Mouse (Mus musculus): ENCODE measurements at regions not wholly inside any gene's neighbourhood (a gene's known extent, or its start where the extent isn't known, plus 50 kb on each side); places are given as distances from the start of the nearest gene placed in this dataset.
"Not testable (repeated sequence)": the region's sequence is repeated elsewhere in the genome, so short reads cannot be mapped to it uniquely, and the experiment has no call there.

DNA sequence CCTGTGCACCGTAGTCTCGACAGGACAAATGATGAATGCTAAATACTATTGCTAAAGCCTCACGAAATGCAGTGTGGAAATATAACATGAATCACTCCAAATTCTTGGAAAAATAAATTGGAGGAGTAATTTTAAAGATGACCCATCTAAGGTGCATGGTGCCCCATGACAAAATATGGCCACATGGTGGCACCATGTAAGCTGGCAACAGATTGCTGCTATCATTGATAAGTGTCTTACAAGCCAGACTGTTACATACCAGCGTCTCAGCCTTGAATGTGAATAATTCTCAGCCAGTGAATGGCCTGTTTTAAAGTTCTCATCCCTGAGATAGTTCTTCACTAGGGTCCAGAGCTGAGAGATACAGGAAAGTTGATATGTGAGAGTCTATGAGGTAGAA, 92.3 kb downstream of the 9530068E07Rik start:
- not testable (repeated sequence) for TF ChIP-seq CTCF (IDR thresholded peaks at IDR 0.05; ENCODE audit: borderline replicate concordance, insufficient read depth, low read length); POLR2A (IDR thresholded peaks at IDR 0.05; ENCODE audit: low read depth, low read length)

Measured in embryonic fibroblast, embryonic 13.5 days (primary cell).